Mouse (Mus musculus): ENCODE data around the gene Arhgap24. TPM values are rescaled to one million over a fixed set of nuclear protein-coding genes. Genes with fewer than 3 reads are reported as not detected.
A peak's percentile ranks its signal among the peaks of the same experiment; 100 is the strongest.

Arhgap24 gene
- polyA plus RNA-seq, 1 experiment from 2014 or later = 3.4 TPM

DNA sequence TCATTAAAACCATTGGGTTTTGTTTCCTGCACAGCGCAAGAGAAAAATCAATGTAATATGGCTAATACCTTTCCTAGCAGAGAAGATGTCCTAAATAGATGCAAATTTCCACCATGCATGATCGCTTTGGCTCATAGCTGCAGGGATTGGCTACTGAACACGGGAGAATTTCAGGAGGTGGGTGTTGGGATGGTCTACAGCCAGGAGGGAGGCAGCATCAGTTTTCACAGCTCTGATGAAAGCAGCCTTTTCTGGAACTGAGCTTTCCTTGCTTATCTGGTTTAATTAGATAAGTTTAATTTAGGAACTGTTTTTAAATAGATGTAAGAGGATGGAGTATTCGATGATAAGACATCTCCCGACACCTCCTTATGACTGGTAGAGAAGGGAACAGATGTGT is 217.2 kb downstream of the Arhgap24 start:
- WGBS = 79% methylated on average over 5 of the region's 5 CpGs
- H3K27me3 ChIP-seq = no peaks in the 10 kb centered on the region
- no peak overlapping the region for H3K4me3 ChIP-seq
- H3K27ac ChIP-seq (replicated peaks) = no peak overlapping the region
- no peaks in the 10 kb centered on the region for H3K36me3 ChIP-seq
- H3K9ac ChIP-seq (replicated peaks) = no peak overlapping the region
- no peak for ATAC-seq (replicated peaks)
- no peaks in the 10 kb centered on the region for H3K4me1 ChIP-seq
- no peak overlapping the region for H3K4me2 ChIP-seq (replicated peaks)
- no peaks in the 10 kb centered on the region for H3K9me3 ChIP-seq

- WGBS = 73% methylated on average over 2 of the region's 2 CpGs
- no peak for ATAC-seq (replicated peaks)
- H3K9me3 ChIP-seq = no peaks in the 10 kb centered on the region
Measured at GRCm38 (mm10) chr5:102698891-102699290, 217.7 kb downstream of the Arhgap24 start.

GRCm38 (mm10) chr5:102702581-102702980 is 221.4 kb downstream of the Arhgap24 start:
- Histone ChIP-seq H3K9me3 (no peaks in the 10 kb centered on the region), H3K4me3 (no peak overlapping the region), H3K36me3 (no peaks in the 10 kb centered on the region), H3K27me3 (no peaks in the 10 kb centered on the region), H3K9ac (replicated peaks) (no peak overlapping the region), H3K4me2 (replicated peaks) (no peak overlapping the region), H3K27ac (replicated peaks) (no peak overlapping the region), H3K4me1 (no peaks in the 10 kb centered on the region)
- no peak for ATAC-seq (replicated peaks)
- WGBS = 90% methylated on average over 6 of the region's 6 CpGs

More at GRCm38 (mm10) chr5:102698891-102699290, 217.7 kb downstream of the Arhgap24 start:
- Histone ChIP-seq H3K4me1 (no peaks in the 10 kb centered on the region), H3K27me3 (no peaks in the 10 kb centered on the region), H3K27ac (replicated peaks) (no peak overlapping the region), H3K4me2 (replicated peaks) (no peak overlapping the region), H3K9ac (replicated peaks) (no peak overlapping the region), H3K36me3 (no peaks in the 10 kb centered on the region), H3K4me3 (no peak overlapping the region)

DNA sequence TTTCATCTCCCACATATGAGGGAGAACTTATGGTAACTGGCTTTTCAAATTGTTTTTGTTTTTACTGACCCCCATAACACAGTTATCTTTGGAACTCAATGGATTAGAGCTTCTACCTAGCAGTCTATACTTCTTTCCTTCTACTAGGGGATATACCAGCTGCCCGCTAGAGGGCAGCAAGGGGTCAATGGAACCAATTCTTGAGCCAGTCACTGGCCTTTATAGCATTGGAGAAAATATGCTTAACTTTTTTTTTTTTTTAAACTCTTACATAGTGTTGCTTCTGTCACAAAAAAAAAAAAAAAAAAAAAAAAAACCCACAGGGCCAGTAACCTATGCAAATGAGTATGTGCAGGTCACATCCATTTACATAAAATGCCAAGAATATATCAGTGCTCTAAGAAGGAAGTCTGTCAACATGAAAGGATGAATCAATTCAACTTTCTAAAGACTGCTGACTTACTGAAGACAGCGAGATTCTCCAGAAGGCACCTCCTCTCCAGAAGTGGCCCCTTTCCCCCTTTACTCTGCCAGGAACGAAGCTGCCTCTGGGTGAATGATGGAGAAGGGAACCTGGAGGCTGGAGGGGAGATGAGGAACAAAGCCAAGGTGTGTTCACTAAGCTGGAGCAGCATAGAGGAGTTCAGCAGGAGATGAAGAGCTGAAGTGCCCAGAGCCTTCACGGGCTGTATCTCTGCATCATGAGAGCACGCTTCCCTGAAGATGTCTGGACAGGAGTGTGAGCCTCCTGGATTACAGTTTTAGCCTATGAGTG is 222.3 kb downstream of the Arhgap24 start:
- no peak overlapping the region for H3K4me3 ChIP-seq
- WGBS = 63% methylated on average over 5 of the region's 5 CpGs
- H3K9me3 ChIP-seq = no peaks in the 10 kb centered on the region
- H3K4me1 ChIP-seq = no peaks in the 10 kb centered on the region
- H3K9ac ChIP-seq (replicated peaks) = no peak overlapping the region
- ATAC-seq (replicated peaks) = peak; percentile 55; the same call in 1 of the 2 replicates
- no peak overlapping the region for H3K27ac ChIP-seq (replicated peaks)
- H3K27me3 ChIP-seq = no peaks in the 10 kb centered on the region
- H3K4me2 ChIP-seq (replicated peaks) = no peak overlapping the region
- H3K36me3 ChIP-seq = no peaks in the 10 kb centered on the region

DNA sequence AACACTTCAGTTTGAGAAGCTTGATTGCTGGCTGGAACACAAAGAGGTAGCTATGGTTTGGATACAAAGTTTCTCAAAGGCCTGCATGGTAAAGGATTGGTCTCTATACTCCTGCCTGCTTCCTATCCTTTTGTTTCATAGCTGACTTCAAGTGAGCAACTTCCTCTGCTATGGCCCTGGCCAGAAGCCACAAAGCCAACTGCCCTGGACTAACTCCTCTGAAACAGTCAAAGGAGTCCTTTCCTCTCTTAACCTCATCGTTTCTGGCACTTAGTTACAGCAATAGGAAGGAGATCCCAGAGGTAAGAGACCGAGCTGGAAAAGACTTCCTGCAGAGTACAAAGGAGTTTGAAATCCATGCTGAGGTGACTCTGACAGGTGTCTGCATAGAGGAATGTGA is 224.0 kb downstream of the Arhgap24 start:
- no peaks in the 10 kb centered on the region for H3K27me3 ChIP-seq
- H3K9me3 ChIP-seq = no peaks in the 10 kb centered on the region
- no peaks in the 10 kb centered on the region for H3K36me3 ChIP-seq
- H3K4me3 ChIP-seq = no peak overlapping the region
- ATAC-seq (replicated peaks) = no peak
- no peak overlapping the region for H3K4me2 ChIP-seq (replicated peaks)
- H3K9ac ChIP-seq (replicated peaks) = no peak overlapping the region
- 34% methylated on average over 2 of the region's 2 CpGs for WGBS
- H3K27ac ChIP-seq (replicated peaks) = no peak overlapping the region
- H3K4me1 ChIP-seq = no peaks in the 10 kb centered on the region

DNA sequence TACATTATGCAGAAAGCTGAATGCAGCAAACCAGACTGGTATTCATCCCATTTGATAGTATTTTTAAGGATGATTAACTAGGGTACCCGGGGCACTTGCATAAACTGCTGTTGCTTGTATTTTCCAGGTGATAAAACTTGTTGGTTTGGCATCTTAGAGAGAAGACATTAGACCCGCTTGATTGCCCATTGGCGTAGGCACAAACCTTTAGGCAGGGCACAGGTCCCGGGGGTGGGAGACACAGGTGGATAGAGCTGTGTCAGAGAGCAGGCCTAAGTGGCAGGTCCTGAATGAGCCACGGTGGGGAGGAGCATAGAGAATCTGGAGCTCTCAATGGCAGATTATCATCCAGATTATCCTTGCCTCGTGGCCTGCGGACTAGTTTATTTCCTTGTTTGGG is 229.1 kb downstream of the Arhgap24 start:
- Histone ChIP-seq H3K27ac (replicated peaks) (no peak overlapping the region), H3K9ac (replicated peaks) (no peak overlapping the region), H3K4me3 (no peak overlapping the region), H3K36me3 (no peaks in the 10 kb centered on the region), H3K9me3 (no peaks in the 10 kb centered on the region), H3K4me1 (no peaks in the 10 kb centered on the region), H3K4me2 (replicated peaks) (no peak overlapping the region), H3K27me3 (no peaks in the 10 kb centered on the region)
- ATAC-seq (replicated peaks) = no peak
- WGBS = 86% methylated on average over 7 of the region's 7 CpGs

GRCm38 (mm10) chr5:102719368-102719972 is 238.3 kb downstream of the Arhgap24 start:
- no peaks in the 10 kb centered on the region for H3K36me3 ChIP-seq
- no peaks in the 10 kb centered on the region for H3K4me1 ChIP-seq
- H3K27ac ChIP-seq (replicated peaks) = no peak overlapping the region
- H3K4me3 ChIP-seq = no peak overlapping the region
- no peak overlapping the region for H3K9ac ChIP-seq (replicated peaks)
- no peaks in the 10 kb centered on the region for H3K9me3 ChIP-seq
- 68% methylated on average over 8 of the region's 8 CpGs for WGBS
- ATAC-seq (replicated peaks) = no peak
- no peak overlapping the region for H3K4me2 ChIP-seq (replicated peaks)
- no peaks in the 10 kb centered on the region for H3K27me3 ChIP-seq

DNA sequence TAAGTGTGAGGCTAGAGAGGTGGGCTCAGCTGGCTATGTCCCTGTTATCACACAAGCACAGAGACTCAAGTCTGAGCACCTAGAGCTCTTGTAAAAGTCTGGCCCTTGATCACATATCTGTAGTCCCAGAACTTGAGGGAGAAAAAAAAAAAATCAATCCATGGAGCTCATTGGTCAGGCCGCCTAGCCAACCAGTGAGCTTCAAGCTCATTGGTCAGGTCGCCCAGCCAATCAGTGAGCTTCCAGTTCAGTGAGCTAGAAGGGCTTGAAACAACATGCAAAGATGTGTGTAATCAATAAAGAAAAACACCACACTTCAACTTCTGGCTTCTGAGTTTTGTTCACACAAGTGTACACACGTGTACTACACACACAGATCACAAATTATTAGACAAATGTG is 242.4 kb downstream of the Arhgap24 start:
- no peak for ATAC-seq (replicated peaks)
- no peaks in the 10 kb centered on the region for H3K4me1 ChIP-seq
- H3K36me3 ChIP-seq = no peaks in the 10 kb centered on the region
- whole genome bisulfite sequencing = 94% methylated on average over 3 of the region's 3 CpGs
- H3K9me3 ChIP-seq = no peaks in the 10 kb centered on the region
- no peak overlapping the region for H3K27ac ChIP-seq (replicated peaks)
- no peak overlapping the region for H3K4me2 ChIP-seq (replicated peaks)
- H3K9ac ChIP-seq (replicated peaks) = no peak overlapping the region
- no peaks in the 10 kb centered on the region for H3K27me3 ChIP-seq
- H3K4me3 ChIP-seq = no peak overlapping the region

DNA sequence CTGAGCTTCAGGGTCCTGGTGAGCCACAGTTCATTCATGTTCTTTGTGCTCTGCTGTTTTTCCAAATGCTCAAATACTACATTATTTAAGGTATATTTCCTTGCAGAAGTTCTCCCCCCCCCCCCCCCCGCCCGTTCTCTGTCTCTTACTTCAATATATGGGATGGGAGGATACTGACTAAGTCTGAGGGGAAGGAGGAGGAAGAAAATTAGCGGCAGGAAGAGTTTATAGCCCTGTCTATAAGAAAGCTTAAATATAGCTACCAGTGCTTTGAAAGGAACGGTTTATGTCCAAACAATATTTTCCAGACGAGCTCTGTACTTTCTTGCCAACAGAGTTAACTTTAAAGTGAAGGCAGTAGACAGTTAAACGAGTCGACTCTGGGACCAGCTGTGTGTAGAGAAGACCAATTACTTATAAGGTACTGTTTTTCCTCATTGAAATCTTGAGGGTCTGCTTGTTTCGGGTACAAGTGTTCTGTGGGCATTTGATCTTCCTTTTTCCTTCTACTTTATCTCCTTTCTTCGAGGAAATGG is 243.7 kb downstream of the Arhgap24 start:
- WGBS = 45% methylated on average over 9 of the region's 9 CpGs
- H3K4me2 ChIP-seq (replicated peaks) = no peak overlapping the region
- no peaks in the 10 kb centered on the region for H3K36me3 ChIP-seq
- no peak overlapping the region for H3K27ac ChIP-seq (replicated peaks)
- H3K9ac ChIP-seq (replicated peaks) = no peak overlapping the region
- no peaks in the 10 kb centered on the region for H3K9me3 ChIP-seq
- no peaks in the 10 kb centered on the region for H3K27me3 ChIP-seq
- H3K4me1 ChIP-seq = no peaks in the 10 kb centered on the region
- ATAC-seq (replicated peaks) = no peak
- H3K4me3 ChIP-seq = no peak overlapping the region

DNA sequence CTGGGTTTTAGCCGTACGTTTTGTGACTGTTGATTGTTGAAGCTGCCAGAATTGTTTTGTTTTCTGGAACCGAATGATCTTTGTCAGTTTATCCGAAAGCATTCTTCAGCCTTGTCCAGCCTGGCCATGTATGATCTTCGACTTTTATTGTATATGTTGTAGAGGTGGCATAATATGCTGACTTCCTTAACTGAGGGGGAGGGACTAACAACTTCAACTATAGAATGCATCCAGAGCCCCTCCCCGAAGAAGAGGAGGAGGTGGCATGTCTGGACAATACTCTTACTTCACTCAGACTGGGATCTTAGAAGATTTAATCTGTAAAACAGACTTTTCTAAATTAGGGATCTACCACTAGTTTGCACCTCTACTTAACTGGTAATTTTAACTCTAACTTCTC is 244.2 kb downstream of the Arhgap24 start:
- no peak for ATAC-seq (replicated peaks)
- Histone ChIP-seq H3K4me2 (replicated peaks) (no peak overlapping the region), H3K4me1 (no peaks in the 10 kb centered on the region), H3K27ac (replicated peaks) (no peak overlapping the region), H3K4me3 (no peak overlapping the region), H3K9me3 (no peaks in the 10 kb centered on the region), H3K36me3 (no peaks in the 10 kb centered on the region), H3K27me3 (no peaks in the 10 kb centered on the region), H3K9ac (replicated peaks) (no peak overlapping the region)
- WGBS = 83% methylated on average over 6 of the region's 6 CpGs

DNA sequence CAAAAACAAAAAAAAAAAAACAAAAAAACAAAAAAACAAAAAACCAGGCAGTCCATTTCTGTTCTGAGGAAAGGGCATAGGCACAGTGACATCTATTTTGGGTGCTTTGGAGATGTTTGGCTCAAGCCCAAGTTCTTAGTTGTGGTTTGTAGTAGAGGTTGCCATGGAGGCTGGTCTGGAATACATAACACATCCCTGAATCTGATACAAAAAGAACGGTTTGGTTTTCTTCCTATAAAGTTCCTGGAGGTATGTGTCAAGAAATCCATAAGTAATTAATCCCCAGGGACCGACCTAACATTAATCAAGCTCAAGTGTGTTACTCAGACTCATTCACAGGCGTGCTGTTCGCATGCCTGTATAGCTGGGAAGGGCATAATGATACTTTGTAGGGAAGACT is 245.8 kb downstream of the Arhgap24 start:
- no peaks in the 10 kb centered on the region for H3K36me3 ChIP-seq
- H3K27ac ChIP-seq (replicated peaks) = no peak overlapping the region
- WGBS = 41% methylated on average over 4 of the region's 4 CpGs
- no peak overlapping the region for H3K4me3 ChIP-seq
- no peak overlapping the region for H3K9ac ChIP-seq (replicated peaks)
- no peak for ATAC-seq (replicated peaks)
- H3K9me3 ChIP-seq = no peaks in the 10 kb centered on the region
- H3K4me2 ChIP-seq (replicated peaks) = no peak overlapping the region
- no peaks in the 10 kb centered on the region for H3K4me1 ChIP-seq
- no peaks in the 10 kb centered on the region for H3K27me3 ChIP-seq

GRCm38 (mm10) chr5:102728531-102728930 is 247.3 kb downstream of the Arhgap24 start:
- Histone ChIP-seq H3K27me3 (no peaks in the 10 kb centered on the region), H3K4me2 (replicated peaks) (no peak overlapping the region), H3K36me3 (no peaks in the 10 kb centered on the region), H3K4me1 (no peaks in the 10 kb centered on the region), H3K9ac (replicated peaks) (no peak overlapping the region), H3K27ac (replicated peaks) (no peak overlapping the region), H3K4me3 (no peak overlapping the region), H3K9me3 (no peaks in the 10 kb centered on the region)
- no peak for ATAC-seq (replicated peaks)

Data from forebrain, embryonic 15.5 days (tissue).